Mouse (Mus musculus): ENCODE results near the gene Ppara. TPM values are rescaled to one million over a fixed set of nuclear protein-coding genes. Genes with fewer than 3 reads are reported as not detected.

Gene Ppara
- polyA plus RNA-seq (2012; rRNA removed), result 1.4 and 1.5 TPM in 2 replicates

DNA sequence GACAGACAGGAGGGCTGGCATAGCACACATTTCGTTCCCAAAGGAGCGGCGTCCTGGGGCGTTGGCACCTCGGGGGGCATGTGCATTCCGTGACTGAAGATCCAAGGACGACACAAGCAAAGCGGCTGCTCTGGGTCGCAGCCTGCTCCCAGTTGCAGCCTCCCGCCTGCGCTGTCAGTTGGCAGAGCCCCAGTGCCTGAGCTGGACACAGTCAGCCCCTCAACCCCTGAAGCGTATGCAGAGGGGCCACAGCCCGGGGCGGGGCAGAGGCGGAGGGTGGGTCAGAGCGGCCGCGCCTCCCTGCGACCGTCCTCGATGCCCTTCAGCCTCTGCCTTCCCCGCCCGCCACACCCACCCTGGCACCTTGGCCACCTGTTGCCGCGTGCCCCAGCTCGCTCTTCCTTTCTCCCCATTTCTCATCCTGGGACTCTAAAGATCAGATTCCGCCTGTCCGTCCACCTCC, at the start of gene Ppara:
Gene Ppara (plus strand): TSS at position 413 of the 463 bp plus-strand sequence.
- no peak for DNase-seq (ENCODE audit: extremely low spot score in 1 of 2, low spot score in 1 of 2)

DNA sequence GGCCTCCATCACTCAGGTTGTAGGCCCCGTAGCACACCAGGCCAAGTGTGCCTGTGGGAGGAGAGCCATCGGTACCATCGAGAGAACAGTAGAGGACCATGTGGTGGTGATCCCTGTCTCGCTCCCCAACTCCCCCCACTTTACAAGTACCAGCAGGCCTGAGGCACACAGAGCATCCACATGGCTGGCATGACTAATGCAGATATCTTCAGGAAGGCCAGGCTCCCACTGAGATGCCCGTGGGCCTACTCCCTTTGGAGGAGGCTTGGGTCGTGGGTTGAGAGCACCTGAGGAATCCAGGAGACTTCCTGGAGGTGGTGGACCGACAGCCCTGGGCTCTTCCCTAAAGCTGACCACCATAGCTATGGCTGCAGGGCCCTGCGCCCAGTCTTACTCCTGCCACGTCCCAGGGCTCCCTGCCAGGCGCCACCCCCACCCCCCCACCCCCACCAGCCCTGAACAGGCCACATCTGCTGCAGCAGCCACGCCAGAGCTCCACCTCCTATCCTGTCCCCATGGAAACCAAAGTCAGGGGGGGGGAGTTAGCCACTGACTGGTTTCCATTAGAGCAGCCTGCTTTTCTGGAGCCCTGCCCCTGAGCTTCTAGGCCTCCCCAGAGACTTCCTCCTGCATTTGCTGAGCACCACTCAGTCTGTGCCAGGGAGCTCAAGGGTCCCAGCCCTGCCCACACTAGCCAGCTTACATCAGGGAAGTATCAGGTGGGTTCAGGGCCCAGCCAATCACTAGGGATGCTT, 48.0 kb upstream of the Ppara start:
- no peak for DNase-seq (ENCODE audit: extremely low spot score in 1 of 2, low spot score in 1 of 2)

DNA sequence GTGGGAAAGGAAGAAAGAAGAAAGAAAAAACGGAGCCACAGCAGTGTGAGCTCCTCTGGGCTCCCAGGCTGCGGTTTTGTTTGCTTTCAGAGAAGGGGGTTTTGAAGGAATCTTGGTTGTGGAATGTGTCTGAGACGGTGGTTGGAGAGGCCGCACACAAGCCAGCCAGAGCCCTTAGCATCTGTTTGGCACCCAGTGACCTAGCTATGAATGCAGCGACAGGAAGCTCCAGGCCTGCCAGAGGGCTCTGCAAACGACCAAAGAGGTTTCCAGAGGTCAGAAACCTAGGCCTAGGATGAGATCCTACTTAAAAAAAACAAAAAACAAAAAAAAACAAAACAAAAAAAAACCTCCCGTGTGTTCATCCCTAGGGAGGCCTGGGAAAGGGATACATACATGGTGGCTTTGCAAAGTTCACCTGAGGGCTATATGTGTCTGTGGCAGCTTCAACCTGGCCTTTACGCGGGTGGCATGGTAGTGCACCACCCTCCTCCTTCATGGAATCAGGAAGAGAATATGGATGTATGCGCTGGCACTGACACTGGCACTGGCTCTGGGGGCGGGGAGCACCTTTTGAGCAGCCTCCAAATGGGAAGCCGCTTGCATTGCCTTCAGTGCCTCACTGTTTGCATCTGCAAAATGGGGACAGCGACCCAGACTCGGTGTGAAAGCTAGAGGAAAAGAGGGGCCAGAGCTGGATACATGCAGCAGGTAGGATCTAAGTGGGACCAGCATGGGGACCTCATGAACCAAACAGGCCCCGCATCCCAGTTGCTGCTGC, 47.0 kb upstream of the Ppara start:
- no peak for DNase-seq (ENCODE audit: extremely low spot score in 1 of 2, low spot score in 1 of 2)

DNA sequence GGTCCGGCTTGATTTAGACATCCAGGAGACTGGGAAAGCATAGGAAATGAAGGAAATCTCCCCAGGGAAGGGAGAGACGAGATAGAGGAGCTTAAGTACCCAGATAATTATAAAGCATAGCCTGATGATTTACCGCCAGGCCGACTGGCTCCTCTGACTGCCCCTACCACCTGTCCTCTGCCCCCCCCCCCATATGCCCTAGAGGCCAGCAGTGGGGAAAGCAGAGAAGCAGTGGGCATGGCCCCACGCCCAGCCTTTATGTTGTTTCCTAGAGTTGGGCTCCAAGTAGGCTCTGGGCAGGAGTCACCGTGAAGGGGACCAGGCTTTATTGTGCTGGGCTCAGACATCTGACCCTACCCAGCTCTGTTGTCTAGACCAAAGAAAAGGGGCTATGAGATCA, 46.0 kb upstream of the Ppara start:
- DNase-seq (ENCODE audit: extremely low spot score in 1 of 2, low spot score in 1 of 2), result no peak

- no peak for DNase-seq (ENCODE audit: extremely low spot score in 1 of 2, low spot score in 1 of 2)
Observed at GRCm38 (mm10) chr15:85689523-85689922, 45.3 kb upstream of the Ppara start.

- no peak for DNase-seq (ENCODE audit: extremely low spot score in 1 of 2, low spot score in 1 of 2)
Observed at GRCm38 (mm10) chr15:85690058-85690457, 44.7 kb upstream of the Ppara start.

DNA sequence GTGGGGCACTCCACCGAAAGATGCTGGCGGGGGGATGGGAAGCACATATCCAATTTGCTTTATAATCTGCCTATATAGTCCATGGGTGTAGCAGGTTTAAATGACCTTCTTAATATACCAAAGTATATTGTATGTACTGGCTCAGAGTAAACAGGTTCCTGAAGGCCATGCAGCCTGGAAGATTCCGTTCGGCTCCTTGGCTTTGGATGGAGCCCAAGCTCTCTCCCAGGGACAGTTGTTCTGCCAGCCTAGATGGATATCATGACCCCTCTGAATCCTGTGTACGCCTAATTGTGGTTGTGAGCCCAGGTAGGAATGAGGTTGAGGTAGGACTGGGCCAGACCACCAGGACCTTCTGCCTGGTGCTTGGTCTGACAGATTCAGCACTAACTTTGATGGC, 43.9 kb upstream of the Ppara start:
- DNase-seq (ENCODE audit: extremely low spot score in 1 of 2, low spot score in 1 of 2), result no peak

DNA sequence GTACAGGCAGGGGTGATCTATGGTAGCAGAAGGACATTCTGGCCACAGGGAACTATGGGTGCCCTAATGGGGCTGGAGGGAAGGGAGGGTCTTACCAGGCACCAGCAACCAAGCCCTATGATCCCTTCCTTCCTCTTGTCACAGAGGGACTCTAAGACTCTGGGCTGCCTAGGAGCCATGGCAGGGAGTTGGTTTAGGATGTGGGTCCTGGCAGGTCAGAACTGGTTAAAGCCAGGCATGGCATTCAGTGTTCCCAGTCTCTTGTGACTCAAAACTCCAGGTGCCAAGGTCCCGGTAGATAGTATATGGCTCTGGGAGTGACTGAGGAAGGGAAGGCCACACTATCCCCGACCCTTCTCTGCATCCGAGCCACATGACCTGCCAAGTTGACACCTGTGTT, 41.7 kb upstream of the Ppara start:
- DNase-seq (ENCODE audit: extremely low spot score in 1 of 2, low spot score in 1 of 2), result no peak

DNA sequence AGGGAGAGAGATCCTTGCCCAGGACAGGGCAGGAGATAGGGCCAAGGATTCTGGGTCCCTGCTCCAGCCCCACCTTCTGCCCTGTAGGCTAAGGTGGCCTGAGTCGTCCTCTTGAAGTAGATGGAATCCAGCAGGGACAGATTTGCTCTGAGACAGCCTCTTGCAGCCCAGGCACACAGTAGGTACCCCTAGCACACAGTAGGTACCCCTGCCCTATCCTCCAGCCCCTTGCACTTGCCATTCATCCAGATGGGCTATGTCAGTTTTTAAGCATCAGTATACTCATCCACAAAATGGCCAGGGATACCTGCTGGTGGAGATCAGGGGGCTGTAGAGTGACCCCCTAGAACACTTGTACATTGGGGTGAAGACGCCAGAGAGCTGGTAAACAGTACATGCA, 41.0 kb upstream of the Ppara start:
- no peak for DNase-seq (ENCODE audit: extremely low spot score in 1 of 2, low spot score in 1 of 2)

DNA sequence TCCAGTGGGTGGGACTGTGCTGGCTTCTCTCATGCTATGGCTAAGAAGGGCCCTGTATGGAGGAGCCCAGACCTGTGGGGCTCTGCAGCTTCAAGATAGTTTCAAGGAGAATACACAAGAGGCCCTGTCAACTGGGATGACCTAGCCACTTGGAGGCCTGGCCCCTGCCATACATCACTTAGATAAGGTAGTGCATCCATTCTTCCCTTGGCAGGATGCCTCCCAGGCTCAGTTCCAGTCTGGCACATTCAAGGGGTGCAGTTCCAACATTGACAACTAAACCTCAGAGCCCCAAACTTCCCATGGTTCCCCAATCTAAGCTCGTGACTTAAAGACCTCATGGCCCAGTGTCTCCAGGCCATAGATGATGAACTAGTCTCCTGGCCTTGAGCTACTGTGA, 40.4 kb upstream of the Ppara start:
- DNase-seq (ENCODE audit: extremely low spot score in 1 of 2, low spot score in 1 of 2), result no peak

- DNase-seq (ENCODE audit: extremely low spot score in 1 of 2, low spot score in 1 of 2), result no peak
Observed at GRCm38 (mm10) chr15:85695304-85695703, 39.5 kb upstream of the Ppara start.

DNA sequence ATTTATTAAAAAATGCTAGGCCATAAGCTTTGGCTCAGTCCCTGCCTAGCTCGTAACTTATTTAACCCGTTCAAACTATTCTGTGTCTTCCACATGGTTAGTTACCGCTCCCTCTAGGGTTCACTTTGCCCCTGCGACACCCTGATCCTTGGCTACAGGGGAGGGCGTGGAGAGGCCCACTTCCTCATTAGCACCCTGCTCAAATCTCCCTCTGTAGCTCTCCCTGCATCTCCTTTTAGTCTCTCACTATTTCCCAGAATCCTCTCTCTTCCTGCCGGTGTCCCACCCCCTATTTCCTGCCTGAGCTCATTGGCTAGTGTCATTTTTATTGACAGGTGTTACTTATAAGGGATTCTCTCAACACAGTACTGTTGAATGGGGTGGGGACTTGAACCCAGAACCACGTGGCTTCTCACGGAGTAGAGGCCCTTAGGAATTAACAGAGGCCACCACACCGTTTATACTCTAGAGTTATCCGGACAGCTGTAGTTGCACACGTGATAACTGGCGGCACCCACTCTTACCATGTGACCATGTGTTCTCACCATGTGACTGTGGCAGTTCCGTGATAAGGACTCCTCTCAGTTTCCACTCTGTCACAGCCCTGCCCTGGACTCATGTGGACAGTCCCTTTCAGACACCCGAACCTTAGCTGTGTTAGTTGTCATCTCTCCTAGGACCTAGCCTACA, 36.3 kb upstream of the Ppara start:
- no peak for DNase-seq (ENCODE audit: extremely low spot score in 1 of 2, low spot score in 1 of 2)

DNA sequence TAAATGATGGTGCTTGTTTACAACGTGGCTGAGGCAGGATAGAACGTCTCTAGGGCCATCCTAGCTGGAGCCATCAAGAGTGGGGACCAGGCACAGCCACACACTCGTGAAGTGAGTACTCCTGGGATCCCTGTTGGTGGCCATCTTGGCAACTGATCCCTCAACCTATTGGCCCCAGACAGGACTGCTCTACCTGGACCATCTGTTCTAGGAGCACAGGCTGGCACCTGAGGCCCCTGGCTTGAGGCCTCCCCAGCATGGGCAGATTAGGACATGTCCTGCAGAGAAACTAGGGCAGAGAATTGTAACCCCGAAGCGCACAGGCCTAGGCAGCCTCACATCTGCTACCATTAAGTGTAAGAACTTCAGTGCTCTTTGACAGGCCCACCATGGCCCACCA, 35.3 kb upstream of the Ppara start:
- DNase-seq (ENCODE audit: extremely low spot score in 1 of 2, low spot score in 1 of 2), result no peak

GRCm38 (mm10) chr15:85699862-85700501, 34.8 kb upstream of the Ppara start:
- DNase-seq (ENCODE audit: extremely low spot score in 1 of 2, low spot score in 1 of 2), result no peak

- no peak for DNase-seq (ENCODE audit: extremely low spot score in 1 of 2, low spot score in 1 of 2)
Observed at GRCm38 (mm10) chr15:85700716-85701115, 34.1 kb upstream of the Ppara start.

- DNase-seq (ENCODE audit: extremely low spot score in 1 of 2, low spot score in 1 of 2), result no peak
Observed at GRCm38 (mm10) chr15:85701128-85701930, 33.5 kb upstream of the Ppara start.

GRCm38 (mm10) chr15:85702411-85702951, 32.3 kb upstream of the Ppara start:
- DNase-seq (ENCODE audit: extremely low spot score in 1 of 2, low spot score in 1 of 2), result peak in 1 of 2 experiments; percentile 64

GRCm38 (mm10) chr15:85703194-85703641, 31.6 kb upstream of the Ppara start:
- DNase-seq (ENCODE audit: extremely low spot score in 1 of 2, low spot score in 1 of 2), result peak in 1 of 2 experiments; percentile 57

DNA sequence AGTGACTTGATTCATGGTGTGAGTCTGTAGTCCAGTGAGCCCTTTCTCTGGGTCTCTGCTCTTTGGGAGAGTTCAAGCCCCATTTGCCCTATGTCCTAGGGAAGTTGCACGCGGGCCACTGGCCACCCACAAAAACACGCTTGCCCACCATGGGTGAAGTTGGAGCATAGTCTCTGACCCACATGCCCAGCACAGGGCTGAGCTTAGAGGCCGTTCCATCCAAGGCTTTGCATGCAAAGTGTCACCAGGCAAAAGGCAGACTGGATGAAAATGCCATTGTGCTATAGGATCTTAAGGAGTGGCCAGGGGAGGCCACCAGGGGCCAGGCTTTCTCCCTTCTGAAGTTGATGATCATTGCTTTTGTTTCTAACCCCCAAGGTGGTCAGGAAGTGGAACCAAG, 30.9 kb upstream of the Ppara start:
- no peak for DNase-seq (ENCODE audit: extremely low spot score in 1 of 2, low spot score in 1 of 2)
